Mouse (Mus musculus): ENCODE results near the gene Hexim2. TPM values are rescaled to one million over a fixed set of nuclear protein-coding genes. Genes with fewer than 3 reads are reported as not detected.
A peak's percentile ranks its signal among the peaks of the same experiment; 100 is the strongest.

Gene Hexim2
- polyA plus RNA-seq, 1 experiment = 5.7 TPM

DNA sequence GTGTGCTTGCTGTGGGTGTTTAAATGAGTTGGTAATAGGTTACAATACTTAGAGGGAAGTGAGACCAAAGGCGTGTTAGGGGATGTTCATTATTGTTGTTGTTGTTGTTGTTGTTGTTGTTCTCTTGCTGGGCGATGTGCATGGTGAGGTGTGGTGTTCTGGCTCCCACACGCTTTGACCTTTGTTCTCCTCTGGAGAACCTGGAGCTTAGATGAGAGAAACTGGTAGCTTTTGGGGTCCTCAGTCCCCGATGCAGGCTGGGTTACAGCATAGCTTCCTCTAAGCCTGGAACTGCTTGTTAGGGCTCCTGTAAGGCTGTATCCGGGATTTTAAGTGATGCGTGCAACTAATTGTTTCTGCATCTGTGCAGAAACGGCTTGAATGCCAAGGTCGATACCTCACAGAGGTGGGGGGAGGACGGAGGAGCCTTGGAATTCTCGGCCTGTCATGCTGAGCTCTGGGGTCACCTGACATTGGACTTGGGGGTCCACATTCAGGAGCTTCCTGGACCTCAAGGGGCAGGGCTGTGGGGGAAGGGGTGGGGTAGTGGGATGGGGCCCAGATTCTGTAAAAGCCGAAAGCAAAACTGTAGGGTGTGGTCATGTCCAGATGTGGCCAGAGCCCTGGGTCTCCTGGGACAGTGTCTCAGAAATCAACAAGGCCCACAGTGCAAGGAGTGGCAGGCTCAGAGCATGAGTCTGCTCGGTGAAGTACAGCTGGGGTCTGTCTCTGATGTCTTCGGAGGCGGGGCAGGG is 43.6 kb downstream of the Hexim2 start:
- Histone ChIP-seq H3K4me3 (replicated peaks; ENCODE audit: control insufficient read depth, low read depth, low read length) (peak overlapping the region; percentile 57), H3K4me1 (ENCODE audit: control insufficient read depth, insufficient read depth, low read length) (peaks cover 9% of the 10 kb centered on the region), H3K27ac (ENCODE audit: control insufficient read depth, insufficient read depth, low read depth, low read length, poor library complexity) (peak overlapping the region; percentile 96)
- WGBS = 28% methylated on average over 14 of the region's 14 CpGs
- TF ChIP-seq POLR2A (IDR thresholded peaks at IDR 0.05; ENCODE audit: borderline replicate concordance, control insufficient read depth, low read depth, low read length) (no peak), CTCF (IDR thresholded peaks at IDR 0.05; ENCODE audit: control insufficient read depth, insufficient read depth, low read length) (no peak)

DNA sequence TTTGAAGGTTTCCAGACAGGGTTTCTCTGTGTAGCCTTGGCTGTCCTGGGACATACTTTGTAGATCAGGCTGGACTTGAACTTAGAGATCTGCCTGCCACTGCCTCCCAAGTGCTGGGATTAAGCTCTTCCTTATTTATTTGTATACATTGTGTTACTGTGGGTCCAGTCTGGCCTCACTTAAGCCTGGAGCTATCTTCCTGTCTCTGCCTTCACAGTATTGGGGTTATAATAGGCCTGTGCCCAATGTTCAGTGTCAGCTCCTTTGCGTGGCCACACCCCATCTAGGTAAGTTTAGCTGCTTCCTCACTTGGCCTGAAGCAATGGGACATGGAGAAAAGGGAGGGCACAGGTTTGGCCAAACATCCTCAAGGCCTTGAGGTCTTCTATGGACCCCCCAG is 44.3 kb downstream of the Hexim2 start:
- Histone ChIP-seq H3K27ac (ENCODE audit: control insufficient read depth, insufficient read depth, low read depth, low read length, poor library complexity) (peak overlapping the region; percentile 96), H3K4me3 (replicated peaks; ENCODE audit: control insufficient read depth, low read depth, low read length) (peak overlapping the region; percentile 6), H3K4me1 (ENCODE audit: control insufficient read depth, insufficient read depth, low read length) (peaks cover 9% of the 10 kb centered on the region)
- WGBS = 50% methylated on average over 1 of the region's 1 CpGs
- TF ChIP-seq CTCF (IDR thresholded peaks at IDR 0.05; ENCODE audit: control insufficient read depth, insufficient read depth, low read length) (no peak), POLR2A (IDR thresholded peaks at IDR 0.05; ENCODE audit: borderline replicate concordance, control insufficient read depth, low read depth, low read length) (no peak)

DNA sequence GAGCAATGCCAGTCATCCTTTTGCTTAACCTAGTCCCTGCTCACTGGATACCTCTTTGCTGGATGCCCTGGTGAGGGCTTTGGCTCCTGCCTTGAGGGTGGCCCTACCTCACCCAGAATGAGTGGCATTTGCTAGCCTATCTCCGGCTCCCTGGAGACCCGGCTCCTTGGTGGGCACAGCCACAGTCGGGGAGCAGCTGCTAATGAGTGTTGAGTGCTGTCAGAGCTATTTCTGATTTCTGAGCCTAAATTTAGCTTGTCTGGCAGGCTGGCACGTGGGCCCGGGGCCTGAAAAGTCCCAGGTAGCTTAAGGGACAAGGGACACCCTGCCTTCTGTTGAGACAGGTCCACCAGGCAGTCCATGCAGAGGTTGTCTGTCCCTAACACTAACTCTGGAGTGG is 45.0 kb downstream of the Hexim2 start:
- no peak for TF ChIP-seq POLR2A (IDR thresholded peaks at IDR 0.05; ENCODE audit: borderline replicate concordance, control insufficient read depth, low read depth, low read length)
- no peak for TF ChIP-seq CTCF (IDR thresholded peaks at IDR 0.05; ENCODE audit: control insufficient read depth, insufficient read depth, low read length)
- Histone ChIP-seq H3K4me1 (ENCODE audit: control insufficient read depth, insufficient read depth, low read length) (peaks cover 9% of the 10 kb centered on the region), H3K4me3 (replicated peaks; ENCODE audit: control insufficient read depth, low read depth, low read length) (peak overlapping the region; percentile 8), H3K27ac (ENCODE audit: control insufficient read depth, insufficient read depth, low read depth, low read length, poor library complexity) (peak overlapping the region; percentile 96)
- 35% methylated on average over 5 of the region's 5 CpGs for WGBS

DNA sequence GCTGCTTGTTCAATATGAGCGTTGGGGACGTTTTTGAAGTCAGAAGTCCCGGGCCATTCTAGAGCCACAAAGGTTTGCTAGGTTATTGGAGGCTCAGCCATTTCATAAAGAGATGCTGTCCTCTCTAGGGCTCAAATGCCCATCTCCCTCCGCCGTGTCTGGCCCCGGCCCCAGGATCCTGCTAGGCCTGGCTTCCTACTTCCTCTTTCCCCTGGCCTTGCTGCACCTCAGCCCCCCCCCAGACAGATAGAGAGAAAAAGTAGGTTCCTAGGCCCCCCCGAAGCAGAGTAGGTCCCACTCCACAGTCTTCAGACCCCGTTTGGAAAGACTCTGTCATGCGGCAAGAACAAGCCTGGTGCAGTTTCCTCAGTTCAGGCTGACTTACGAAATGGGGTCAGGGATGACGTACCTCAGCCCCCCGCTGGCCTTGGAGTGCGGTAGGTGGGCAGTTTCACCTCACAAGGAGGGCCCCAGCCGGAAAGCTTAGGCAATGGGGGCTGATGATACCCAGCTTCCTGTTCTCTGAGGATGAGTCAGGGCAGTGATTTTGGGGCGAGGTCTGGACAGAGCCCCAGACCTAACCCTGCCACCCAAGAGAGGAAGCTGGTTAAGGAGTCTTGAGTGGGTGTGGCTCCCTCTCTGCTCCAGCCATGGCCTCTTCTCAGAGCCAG is 45.7 kb downstream of the Hexim2 start:
- Histone ChIP-seq H3K27ac (ENCODE audit: control insufficient read depth, insufficient read depth, low read depth, low read length, poor library complexity) (peak overlapping the region; percentile 96), H3K4me1 (ENCODE audit: control insufficient read depth, insufficient read depth, low read length) (peaks cover 10% of the 10 kb centered on the region), H3K4me3 (replicated peaks; ENCODE audit: control insufficient read depth, low read depth, low read length) (peak overlapping the region; percentile 33)
- WGBS = 14% methylated on average over 15 of the region's 15 CpGs
- TF ChIP-seq CTCF (IDR thresholded peaks at IDR 0.05; ENCODE audit: control insufficient read depth, insufficient read depth, low read length) (no peak), POLR2A (IDR thresholded peaks at IDR 0.05; ENCODE audit: borderline replicate concordance, control insufficient read depth, low read depth, low read length) (no peak)

DNA sequence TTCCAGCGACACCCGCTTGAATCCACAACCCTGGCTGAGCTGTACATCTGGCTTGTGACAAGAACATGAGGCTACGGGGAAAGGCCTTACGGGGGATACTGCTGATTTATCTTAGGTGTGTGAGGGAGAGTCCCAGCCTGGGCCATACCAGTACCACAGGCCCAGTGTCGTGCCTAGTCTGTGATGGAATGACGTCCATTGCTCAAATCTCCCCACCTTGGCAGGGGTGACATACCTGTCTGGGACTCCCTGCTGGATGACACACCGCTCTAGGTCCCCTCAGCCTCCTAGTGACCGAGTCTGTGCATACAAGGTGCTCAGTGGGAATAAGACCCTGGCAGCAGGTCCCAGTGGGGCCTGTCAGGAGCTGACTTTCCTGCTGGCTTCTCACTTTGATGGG is 46.5 kb downstream of the Hexim2 start:
- Histone ChIP-seq H3K27ac (ENCODE audit: control insufficient read depth, insufficient read depth, low read depth, low read length, poor library complexity) (peak overlapping the region; percentile 27), H3K4me1 (ENCODE audit: control insufficient read depth, insufficient read depth, low read length) (peaks cover 10% of the 10 kb centered on the region), H3K4me3 (replicated peaks; ENCODE audit: control insufficient read depth, low read depth, low read length) (no peak overlapping the region)
- no peak for TF ChIP-seq CTCF (IDR thresholded peaks at IDR 0.05; ENCODE audit: control insufficient read depth, insufficient read depth, low read length)
- 89% methylated on average over 8 of the region's 8 CpGs for whole genome bisulfite sequencing

DNA sequence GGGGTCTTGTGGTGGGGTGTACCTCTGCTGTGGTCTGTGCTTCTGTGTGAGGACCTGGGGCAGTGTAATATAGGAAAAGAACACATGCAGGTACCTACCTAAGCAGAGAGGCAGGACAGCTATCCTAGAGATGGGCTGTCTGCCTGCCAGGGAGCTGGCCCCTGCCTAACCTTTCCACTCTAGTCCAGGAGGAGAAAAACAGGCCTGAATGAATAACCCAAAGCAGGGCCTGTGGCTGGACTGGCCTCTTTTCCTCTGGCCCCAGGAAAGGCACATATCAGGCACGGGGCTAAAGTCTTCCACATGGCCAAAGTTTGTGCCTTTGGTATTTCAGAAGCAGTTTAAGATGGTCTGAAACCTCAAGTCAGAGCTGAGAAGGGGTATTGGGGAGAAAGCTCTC is 48.2 kb downstream of the Hexim2 start:
- TF ChIP-seq POLR2A (IDR thresholded peaks at IDR 0.05; ENCODE audit: borderline replicate concordance, control insufficient read depth, low read depth, low read length) (no peak), CTCF (IDR thresholded peaks at IDR 0.05; ENCODE audit: control insufficient read depth, insufficient read depth, low read length) (no peak)
- WGBS = 62% methylated on average over 1 of the region's 1 CpGs
- Histone ChIP-seq H3K27ac (ENCODE audit: control insufficient read depth, insufficient read depth, low read depth, low read length, poor library complexity) (no peak overlapping the region), H3K4me3 (replicated peaks; ENCODE audit: control insufficient read depth, low read depth, low read length) (no peak overlapping the region), H3K4me1 (ENCODE audit: control insufficient read depth, insufficient read depth, low read length) (peaks cover 7% of the 10 kb centered on the region; the same call in 1 of the 2 replicates)

DNA sequence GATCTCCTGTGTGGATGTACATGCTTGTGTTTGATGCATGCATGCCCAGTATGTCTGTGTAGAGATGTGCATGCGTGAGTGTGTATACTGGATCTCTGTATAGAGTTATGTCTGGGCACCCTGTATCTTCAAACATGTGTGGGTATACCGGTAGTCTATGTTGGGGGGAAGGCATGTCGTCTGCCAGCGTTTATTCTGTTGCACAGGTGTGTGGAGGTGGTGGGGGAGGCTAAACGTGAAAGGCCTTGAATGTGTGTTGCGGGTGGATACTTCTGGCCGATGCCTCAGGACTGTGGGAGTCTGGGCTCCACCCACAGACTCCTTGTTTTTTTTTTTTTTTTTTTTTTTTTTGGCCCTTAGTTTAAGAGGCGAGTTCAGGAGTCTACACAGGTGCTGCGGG is 49.1 kb downstream of the Hexim2 start:
- no peak overlapping the region for H3K4me3 ChIP-seq (replicated peaks; ENCODE audit: control insufficient read depth, low read depth, low read length)
- WGBS = 86% methylated on average over 9 of the region's 9 CpGs
- no peak overlapping the region for H3K27ac ChIP-seq (ENCODE audit: control insufficient read depth, insufficient read depth, low read depth, low read length, poor library complexity)
- H3K4me1 ChIP-seq (ENCODE audit: control insufficient read depth, insufficient read depth, low read length) = peaks cover 5% of the 10 kb centered on the region; the same call in 1 of the 2 replicates
- no peak for TF ChIP-seq POLR2A (IDR thresholded peaks at IDR 0.05; ENCODE audit: borderline replicate concordance, control insufficient read depth, low read depth, low read length)
- TF ChIP-seq CTCF (IDR thresholded peaks at IDR 0.05; ENCODE audit: control insufficient read depth, insufficient read depth, low read length) = no peak

DNA sequence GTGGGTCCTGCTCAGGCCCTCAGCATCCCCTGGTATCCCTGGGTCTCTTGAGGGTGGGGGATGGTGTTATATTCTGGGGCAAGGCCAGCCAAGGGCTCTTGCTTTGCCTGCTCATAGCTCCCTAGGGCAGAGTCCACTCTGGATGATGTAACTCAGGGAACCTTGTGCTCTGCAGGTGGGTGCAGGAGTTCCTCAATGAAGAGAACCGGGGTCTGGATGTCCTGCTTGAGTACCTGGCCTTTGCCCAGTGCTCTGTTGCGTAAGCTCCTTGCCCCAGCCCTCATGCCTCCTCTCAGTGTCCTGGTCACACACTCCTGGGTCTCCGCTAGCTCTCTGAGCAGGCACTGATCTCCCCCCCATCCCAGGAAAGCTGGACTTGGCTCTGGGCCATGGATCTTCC is 49.7 kb downstream of the Hexim2 start:
- 74% methylated on average over 3 of the region's 3 CpGs for WGBS
- H3K4me1 ChIP-seq (ENCODE audit: control insufficient read depth, insufficient read depth, low read length) = peaks cover 3% of the 10 kb centered on the region; the same call in 1 of the 2 replicates
- H3K4me3 ChIP-seq (replicated peaks; ENCODE audit: control insufficient read depth, low read depth, low read length) = no peak overlapping the region
- TF ChIP-seq CTCF (IDR thresholded peaks at IDR 0.05; ENCODE audit: control insufficient read depth, insufficient read depth, low read length) (no peak), POLR2A (IDR thresholded peaks at IDR 0.05; ENCODE audit: borderline replicate concordance, control insufficient read depth, low read depth, low read length) (no peak)
- no peak overlapping the region for H3K27ac ChIP-seq (ENCODE audit: control insufficient read depth, insufficient read depth, low read depth, low read length, poor library complexity)

Data from bone marrow, adult 2 months (tissue).